Mouse (Mus musculus) R1 (cell line): Measurements from ENCODE around the gene Sgpp2.

ENCODE experiments used
- DNase-seq: peaks from one replicate; pipeline ENCODE4 v3.0.0-alpha.2; 2018; ENCODE audit warnings: low read depth, low spot score

Gene Sgpp2

DNA sequence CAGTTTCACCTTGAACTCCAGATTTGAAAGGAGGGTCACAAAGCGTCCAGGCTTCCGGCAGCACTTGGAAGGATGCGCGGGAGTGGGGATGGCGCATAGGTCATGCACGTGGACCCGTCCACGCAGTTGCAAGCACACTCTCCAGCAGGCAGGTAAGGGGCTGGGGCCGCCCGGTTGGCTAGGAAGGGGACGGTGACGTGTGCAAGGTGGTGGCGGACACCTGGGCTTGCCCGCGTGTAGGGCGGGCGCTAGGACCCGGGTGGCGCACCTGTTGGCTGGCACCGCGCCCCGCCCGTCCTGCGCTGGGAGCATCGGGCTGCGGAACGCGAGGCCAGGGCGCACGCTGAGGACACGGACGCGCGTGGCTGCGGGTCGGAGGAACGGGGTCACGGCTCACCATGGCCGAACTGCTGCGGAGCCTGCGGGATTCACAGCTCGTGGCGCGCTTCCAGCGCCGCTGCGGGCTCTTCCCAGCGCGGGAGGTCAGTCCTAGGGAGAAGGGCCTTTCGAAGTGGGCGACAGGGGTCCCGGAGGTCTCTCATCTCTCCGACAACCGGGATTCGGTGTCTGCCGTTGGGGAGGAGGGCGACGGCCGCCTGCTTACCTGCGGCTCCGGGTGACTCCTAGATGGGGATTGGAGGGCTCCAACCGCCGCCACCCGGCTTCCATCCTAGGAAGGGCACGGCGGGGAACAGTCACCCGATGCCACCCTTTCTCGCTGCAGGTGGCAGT, at the start of gene Sgpp2:
TSS of gene Sgpp2 (plus strand) at position 325 of the 732 bp plus-strand sequence.
- peak; percentile 19 for DNase-seq

- DNase-seq, result peak; percentile 65
These were observed 42.6 kb upstream of the Sgpp2 start for GRCm38 (mm10) chr1:78267519-78267918.

DNA sequence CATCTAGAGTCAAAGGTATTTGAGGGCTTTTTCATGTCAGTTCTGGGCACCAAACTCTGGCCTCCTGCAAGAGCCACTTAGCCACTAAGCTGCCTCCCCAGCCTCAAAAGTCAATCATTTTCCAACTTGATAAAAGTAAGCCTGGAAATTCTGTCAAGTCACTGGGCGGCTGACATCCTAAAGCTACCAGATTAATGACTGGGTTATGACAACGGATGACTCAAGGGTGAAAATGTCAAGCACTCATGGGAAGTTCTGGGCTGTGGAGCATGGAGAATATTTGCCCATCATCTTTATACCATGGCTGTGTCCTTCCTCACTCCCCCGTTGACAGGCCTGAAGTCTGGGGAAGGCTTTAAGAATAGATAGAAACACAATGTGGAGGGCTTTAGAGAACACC, 37.2 kb upstream of the Sgpp2 start:
- no peak for DNase-seq

DNA sequence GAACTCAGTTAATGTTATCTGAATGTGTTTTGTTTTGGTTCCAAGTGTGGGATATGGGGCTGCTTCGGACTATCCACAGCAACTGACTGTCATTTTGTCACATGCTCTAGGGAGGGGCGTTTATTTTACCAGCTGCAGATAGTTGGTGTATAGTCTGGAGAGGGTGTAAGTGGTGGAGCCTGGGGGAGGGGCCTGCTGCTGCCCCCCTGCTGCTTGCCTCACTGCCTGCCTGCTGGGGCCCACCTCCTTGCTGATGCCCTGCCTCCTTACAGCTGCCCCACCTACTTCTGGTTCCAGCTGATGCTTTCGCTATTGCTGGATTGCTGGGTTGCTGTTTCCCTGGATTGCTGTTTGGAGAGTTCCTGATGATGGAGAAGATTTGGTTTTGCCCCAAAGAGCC, 31.0 kb upstream of the Sgpp2 start:
- DNase-seq, result peak; percentile 22

DNA sequence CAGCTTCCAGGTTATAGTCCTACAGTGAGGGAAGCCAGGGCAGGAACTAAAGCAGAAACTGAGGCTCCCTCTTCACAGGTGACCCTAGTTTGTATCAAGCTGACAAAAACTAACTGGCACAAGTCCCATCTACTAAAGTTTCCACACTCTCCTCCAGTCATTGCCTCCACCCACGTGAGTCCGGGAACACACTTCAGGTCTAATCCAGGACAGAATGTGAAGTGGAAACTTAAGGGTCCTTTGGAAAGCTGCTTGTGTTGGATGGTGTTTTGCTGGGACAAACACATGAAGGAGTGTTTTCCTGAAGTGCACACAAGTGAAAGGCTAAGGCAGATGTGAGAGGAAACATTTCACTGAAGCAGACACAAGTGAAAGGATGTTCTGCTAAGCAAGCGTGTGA, 17.7 kb upstream of the Sgpp2 start:
- no peak for DNase-seq

- no peak for DNase-seq
These were observed 10.4 kb upstream of the Sgpp2 start for GRCm38 (mm10) chr1:78299670-78300225.

GRCm38 (mm10) chr1:78308688-78309087, 1.5 kb upstream of the Sgpp2 start:
- no peak for DNase-seq

- no peak for DNase-seq
These were observed 865 bp upstream of the Sgpp2 start for GRCm38 (mm10) chr1:78309280-78309679.

DNA sequence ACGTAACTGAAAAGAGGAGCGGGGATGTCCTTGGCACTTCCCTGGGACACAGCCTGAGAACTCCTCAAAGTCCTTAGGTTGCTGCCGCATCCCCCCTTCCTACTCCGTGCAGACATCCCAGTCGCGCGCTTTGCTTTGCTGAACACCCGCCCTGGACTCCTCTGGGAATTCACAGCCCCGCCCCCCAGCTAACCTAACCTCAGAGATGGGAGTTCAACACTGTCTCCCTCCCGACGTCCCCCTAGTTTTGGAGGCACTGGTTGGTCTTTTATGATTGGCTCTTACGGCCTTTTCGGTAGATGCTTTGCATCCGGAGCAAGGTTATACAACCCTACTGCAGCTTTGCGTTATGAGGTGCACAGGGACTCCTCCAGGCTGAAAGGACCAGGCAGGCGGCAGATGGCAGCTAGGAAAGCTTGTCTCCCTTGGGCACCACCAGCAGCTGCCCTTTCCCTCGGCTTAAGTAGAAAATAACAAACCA, 756 bp downstream of the Sgpp2 start:
- DNase-seq, result peak; percentile 63

- DNase-seq, result no peak
These were observed 1.3 kb downstream of the Sgpp2 start for GRCm38 (mm10) chr1:78311482-78311881.

- DNase-seq, result no peak
These were observed 2.8 kb downstream of the Sgpp2 start for GRCm38 (mm10) chr1:78312917-78313316.

GRCm38 (mm10) chr1:78313961-78314360, 3.8 kb downstream of the Sgpp2 start:
- no peak for DNase-seq

- DNase-seq, result no peak
These were observed 8.1 kb downstream of the Sgpp2 start for GRCm38 (mm10) chr1:78318089-78318760.

DNA sequence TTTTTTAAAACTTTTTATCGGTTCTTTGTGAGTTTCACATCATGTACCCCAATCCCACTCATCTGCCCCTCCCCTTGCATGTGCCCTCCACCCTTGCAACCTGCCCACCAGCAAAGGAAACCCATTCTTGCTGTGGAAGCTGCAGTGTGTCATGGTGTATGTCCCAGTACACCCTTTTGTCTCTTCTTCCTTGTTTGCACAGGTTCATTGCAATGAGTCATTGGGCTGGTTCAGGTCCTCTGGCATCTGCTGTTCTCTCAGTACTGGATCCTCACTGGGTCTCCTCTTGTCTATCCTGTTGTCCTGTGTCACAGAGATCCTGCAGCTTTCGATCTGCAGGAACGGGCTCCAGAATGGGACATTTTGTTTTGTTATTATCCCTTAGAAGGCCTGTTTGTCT, 10.1 kb downstream of the Sgpp2 start:
- DNase-seq, result no peak

- no peak for DNase-seq
These were observed 12.1 kb downstream of the Sgpp2 start for GRCm38 (mm10) chr1:78322098-78322778.

GRCm38 (mm10) chr1:78322844-78323243, 12.7 kb downstream of the Sgpp2 start:
- DNase-seq, result no peak

DNA sequence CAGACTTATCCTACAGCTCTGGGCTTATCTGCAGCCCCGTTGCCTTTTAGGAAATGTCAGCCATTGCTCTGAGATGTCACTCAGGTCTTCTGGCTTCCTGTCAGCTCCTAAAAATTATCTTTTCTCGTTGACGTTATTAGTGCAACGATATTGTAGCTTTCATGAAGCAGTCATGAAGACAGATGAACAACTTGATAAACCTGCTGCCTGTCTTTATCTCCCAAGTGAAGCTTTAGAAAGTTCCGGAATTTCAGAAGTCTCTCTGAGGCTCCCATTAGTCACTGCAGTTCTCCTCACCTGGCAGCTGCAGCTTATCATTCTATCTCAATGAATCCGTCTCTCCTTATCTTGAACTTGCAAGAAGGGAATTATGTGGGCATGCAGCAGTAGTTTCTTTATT, 13.9 kb downstream of the Sgpp2 start:
- DNase-seq, result no peak

- no peak for DNase-seq
These were observed 15.7 kb downstream of the Sgpp2 start for GRCm38 (mm10) chr1:78325851-78326250.

DNA sequence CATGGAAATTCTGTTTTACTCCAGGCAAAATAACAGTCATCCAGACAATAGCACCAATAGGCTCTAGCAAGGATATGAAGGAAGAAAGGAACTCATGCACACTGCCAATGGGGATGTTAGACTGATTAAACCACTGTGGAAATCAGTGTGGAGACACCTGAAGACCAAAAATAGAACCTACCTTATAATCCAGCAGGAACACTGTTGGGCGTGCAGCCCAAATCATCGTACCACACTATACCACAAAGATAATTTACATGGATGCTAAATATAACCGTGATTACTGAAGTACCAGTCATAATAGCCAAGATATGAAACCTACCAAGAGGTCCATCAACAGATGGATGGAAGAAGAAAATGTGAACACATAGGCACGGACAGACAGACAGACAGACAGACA, 18.5 kb downstream of the Sgpp2 start:
- no peak for DNase-seq

DNA sequence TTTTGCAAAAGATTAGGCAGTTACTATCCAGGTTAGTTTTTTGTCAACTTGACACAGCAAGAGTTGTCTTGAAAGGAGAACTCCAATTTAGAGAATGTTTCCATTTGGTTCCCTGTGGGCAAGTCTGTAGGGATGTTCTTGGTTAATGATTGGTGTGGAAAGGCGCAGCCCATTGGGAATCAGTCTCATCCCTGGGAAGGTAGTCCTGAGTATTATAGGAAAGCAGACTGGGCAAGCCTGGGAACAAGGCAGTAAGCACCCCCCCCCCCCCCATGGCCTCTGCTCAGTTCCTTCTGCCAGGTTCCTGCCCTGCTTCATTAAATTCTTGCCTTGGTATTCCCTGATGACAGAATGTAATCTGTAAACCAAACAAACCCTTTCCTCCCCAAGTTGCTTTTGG, 19.7 kb downstream of the Sgpp2 start:
- DNase-seq, result no peak

DNA sequence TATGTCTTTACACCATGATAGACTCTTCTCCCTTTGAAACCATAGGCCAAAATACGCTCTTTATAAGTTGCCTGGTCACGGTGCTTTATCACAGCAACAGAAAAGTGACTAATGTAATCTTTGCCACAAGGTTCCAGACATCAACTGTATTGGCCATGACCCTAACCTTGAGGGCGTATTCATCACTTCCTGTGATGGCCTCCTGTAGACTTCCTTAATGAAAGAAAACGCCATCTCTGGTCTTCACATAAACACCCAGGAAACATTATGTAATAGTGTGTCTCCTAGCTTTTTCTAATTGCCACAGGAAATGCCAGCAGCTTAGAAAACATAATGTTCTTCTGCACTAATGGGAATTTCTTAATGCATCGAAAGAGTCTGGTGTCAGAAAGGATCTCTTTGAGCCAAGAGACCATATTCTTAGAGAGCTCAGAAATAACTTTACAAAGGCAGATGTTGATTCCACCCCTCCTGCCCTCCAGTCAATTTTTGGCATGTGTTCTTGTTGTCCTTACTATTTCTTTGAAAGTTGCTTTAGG, 20.5 kb downstream of the Sgpp2 start:
- no peak for DNase-seq

DNA sequence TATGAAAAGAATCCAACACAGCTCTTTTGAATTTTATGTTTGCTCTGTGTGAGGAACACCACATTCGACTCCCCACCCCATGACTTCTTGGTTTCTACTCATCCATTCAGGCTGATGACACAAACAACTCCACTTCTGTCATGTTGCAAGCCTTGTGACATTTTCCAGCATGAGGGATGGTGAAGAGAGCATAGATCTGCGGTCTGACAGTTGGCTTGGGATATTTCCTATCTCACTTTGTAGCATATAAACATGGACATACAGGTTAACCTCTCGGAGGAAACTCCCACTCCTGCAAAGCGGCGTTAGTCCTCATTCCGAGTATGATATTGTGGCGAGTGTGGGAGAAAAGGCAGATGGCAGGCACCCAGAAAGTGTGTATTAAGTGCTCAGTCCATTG, 27.6 kb downstream of the Sgpp2 start:
- no peak for DNase-seq
